Mouse (Mus musculus): Measurements from ENCODE around the gene Erbb4. TPM values are rescaled to one million over a fixed set of nuclear protein-coding genes. Genes with fewer than 3 reads are reported as not detected.

The Erbb4 gene
- polyA plus RNA-seq (2012; fragmentation: generic; extraction: Trizol), result not detected

DNA sequence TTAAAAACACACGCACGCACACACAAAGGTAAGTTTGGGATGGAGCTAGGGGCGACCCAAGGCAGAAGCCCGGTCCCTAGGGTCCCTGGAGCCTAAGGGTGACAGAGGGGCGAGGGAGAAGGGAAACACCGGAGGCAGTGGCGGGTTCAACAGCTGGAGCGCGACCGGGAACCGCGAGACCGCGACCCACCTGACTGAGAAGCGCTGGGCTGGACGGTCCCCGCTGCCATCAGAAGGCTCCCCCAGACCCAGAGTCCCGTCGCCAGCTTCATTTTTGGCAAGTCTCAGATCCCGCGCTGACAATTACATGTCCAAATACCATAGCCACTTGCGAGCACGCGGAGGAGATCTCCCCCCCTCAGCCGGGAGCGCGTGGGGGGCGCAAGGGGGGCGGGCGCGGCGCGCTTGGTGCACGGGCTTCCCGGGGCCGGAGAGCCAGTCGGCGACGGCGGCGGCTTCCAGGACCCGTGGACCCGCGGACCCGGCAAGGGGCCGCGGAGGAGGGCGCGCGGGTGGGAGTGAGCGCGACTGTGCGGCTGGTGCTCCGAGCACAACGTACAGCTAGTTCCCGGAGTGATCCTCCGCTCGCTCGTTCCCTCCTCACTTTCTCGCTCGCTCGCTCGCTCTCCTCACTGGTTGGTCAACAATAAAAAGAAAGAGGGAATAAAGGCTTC, at the start of gene Erbb4:
Gene Erbb4, minus strand, starts transcription at position 575 of the 674 bp plus-strand sequence.
- Histone ChIP-seq H3K79me2 (ENCODE audit: control insufficient read depth, insufficient read depth) (no peaks in the 10 kb centered on the region), H3ac (ENCODE audit: control insufficient read depth, insufficient read length) (no peak within 1 kb of the TSS), H3K27me3 (ENCODE audit: control insufficient read depth, insufficient read depth, insufficient read length) (peaks cover 33% of the 10 kb centered on the region), H3K4me2 (ENCODE audit: low read depth) (peak within 1 kb of the TSS; percentile 30), H3K36me3 (ENCODE audit: control insufficient read depth, insufficient read depth) (no peaks in the 10 kb centered on the region), H3K4me3 (no peak within 1 kb of the TSS)
- TF ChIP-seq POLR2A (IDR thresholded peaks at IDR 0.05; ENCODE audit: insufficient read length, low read depth) (no peak), E2F4 (IDR thresholded peaks at IDR 0.05; ENCODE audit: insufficient read depth) (no peak), USF1 (IDR thresholded peaks at IDR 0.05; ENCODE audit: low read depth) (no peak), TCF3 (IDR thresholded peaks at IDR 0.05; ENCODE audit: insufficient read length, low read depth) (no peak), MAX (IDR thresholded peaks at IDR 0.05; ENCODE audit: low read depth) (no peak), REST (IDR thresholded peaks at IDR 0.05; ENCODE audit: insufficient read depth, insufficient read length) (no peak), POLR2AphosphoS2 (IDR thresholded peaks at IDR 0.05; ENCODE audit: insufficient read length, low read depth) (no peak), MYOD1 (IDR thresholded peaks at IDR 0.05; ENCODE audit: control insufficient read depth in 1 of 3, insufficient read length in 2 of 3, low read depth in 2 of 3) (no peak), MYOG (IDR thresholded peaks at IDR 0.05; ENCODE audit: control insufficient read depth in 1 of 3, insufficient read depth in 1 of 3, insufficient read length in 2 of 3, low read depth in 2 of 3) (no peak), SRF (IDR thresholded peaks at IDR 0.05; ENCODE audit: control insufficient read depth, insufficient read length, low read depth) (no peak), CEBPB (IDR thresholded peaks at IDR 0.05; ENCODE audit: insufficient read depth, poor library complexity, severe bottlenecking) (no peak), TCF12 (IDR thresholded peaks at IDR 0.05; ENCODE audit: insufficient read depth, poor library complexity, severe bottlenecking) (no peak)

DNA sequence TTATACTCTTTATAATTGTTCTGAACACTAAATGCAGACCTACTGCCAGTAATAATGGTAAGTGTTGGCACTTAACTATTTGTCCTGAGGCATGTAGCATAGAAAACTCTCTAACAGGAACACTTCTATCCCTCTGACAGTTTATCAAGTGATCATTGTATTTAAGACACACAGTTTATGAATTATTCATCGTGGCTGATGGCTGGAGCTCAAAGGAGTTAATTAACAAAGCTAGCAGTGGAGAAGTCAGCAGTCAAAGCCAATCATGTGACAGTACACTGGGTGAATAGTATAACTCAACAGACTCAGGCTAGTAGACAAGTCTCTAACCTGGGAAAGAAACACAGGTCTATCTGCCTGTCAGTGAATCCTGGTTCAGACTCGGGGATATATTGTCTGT, 49.5 kb upstream of the Erbb4 start:
- Histone ChIP-seq H3K4me3 (no peak overlapping the region), H3ac (ENCODE audit: control insufficient read depth, insufficient read length) (no peak overlapping the region), H3K4me2 (ENCODE audit: low read depth) (no peak overlapping the region), H3K36me3 (ENCODE audit: control insufficient read depth, insufficient read depth) (no peaks in the 10 kb centered on the region), H3K27me3 (ENCODE audit: control insufficient read depth, insufficient read depth, insufficient read length) (no peaks in the 10 kb centered on the region), H3K79me2 (ENCODE audit: control insufficient read depth, insufficient read depth) (no peaks in the 10 kb centered on the region)
- TF ChIP-seq MYOG (IDR thresholded peaks at IDR 0.05; ENCODE audit: control insufficient read depth in 1 of 3, insufficient read depth in 1 of 3, insufficient read length in 2 of 3, low read depth in 2 of 3) (no peak), TCF3 (IDR thresholded peaks at IDR 0.05; ENCODE audit: insufficient read length, low read depth) (no peak), TCF12 (IDR thresholded peaks at IDR 0.05; ENCODE audit: insufficient read depth, poor library complexity, severe bottlenecking) (no peak), SRF (IDR thresholded peaks at IDR 0.05; ENCODE audit: control insufficient read depth, insufficient read length, low read depth) (no peak), USF1 (IDR thresholded peaks at IDR 0.05; ENCODE audit: low read depth) (no peak), MYOD1 (IDR thresholded peaks at IDR 0.05; ENCODE audit: control insufficient read depth in 1 of 3, insufficient read length in 2 of 3, low read depth in 2 of 3) (no peak), REST (IDR thresholded peaks at IDR 0.05; ENCODE audit: insufficient read depth, insufficient read length) (no peak), POLR2A (IDR thresholded peaks at IDR 0.05; ENCODE audit: insufficient read length, low read depth) (no peak), MAX (IDR thresholded peaks at IDR 0.05; ENCODE audit: low read depth) (no peak), CEBPB (IDR thresholded peaks at IDR 0.05; ENCODE audit: insufficient read depth, poor library complexity, severe bottlenecking) (no peak), POLR2AphosphoS2 (IDR thresholded peaks at IDR 0.05; ENCODE audit: insufficient read length, low read depth) (no peak), E2F4 (IDR thresholded peaks at IDR 0.05; ENCODE audit: insufficient read depth) (no peak)

DNA sequence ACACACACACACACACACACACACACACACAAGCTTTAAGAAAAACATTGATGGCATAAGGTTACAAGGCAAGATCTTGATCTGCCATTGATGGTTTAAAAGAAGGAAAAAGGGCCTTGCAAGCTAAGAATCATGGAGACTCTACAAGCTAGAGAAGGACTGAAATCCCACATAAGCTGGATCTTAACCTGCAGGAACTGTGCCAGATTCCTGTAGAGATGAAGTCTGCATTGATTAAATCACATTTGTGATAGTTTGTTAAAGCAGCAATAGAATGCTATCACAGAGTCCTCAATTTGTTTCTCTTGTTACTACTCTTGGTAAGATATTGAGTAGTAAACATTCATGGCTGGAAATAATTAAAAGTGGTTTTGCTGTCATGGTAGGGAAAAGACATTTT, 33.5 kb upstream of the Erbb4 start:
- Histone ChIP-seq H3K79me2 (ENCODE audit: control insufficient read depth, insufficient read depth) (no peaks in the 10 kb centered on the region), H3ac (ENCODE audit: control insufficient read depth, insufficient read length) (no peak overlapping the region), H3K36me3 (ENCODE audit: control insufficient read depth, insufficient read depth) (no peaks in the 10 kb centered on the region), H3K27me3 (ENCODE audit: control insufficient read depth, insufficient read depth, insufficient read length) (peaks cover 5% of the 10 kb centered on the region), H3K4me2 (ENCODE audit: low read depth) (no peak overlapping the region), H3K4me3 (no peak overlapping the region)
- TF ChIP-seq POLR2A (IDR thresholded peaks at IDR 0.05; ENCODE audit: insufficient read length, low read depth) (no peak), MYOD1 (IDR thresholded peaks at IDR 0.05; ENCODE audit: control insufficient read depth in 1 of 3, insufficient read length in 2 of 3, low read depth in 2 of 3) (no peak), CEBPB (IDR thresholded peaks at IDR 0.05; ENCODE audit: insufficient read depth, poor library complexity, severe bottlenecking) (no peak), SRF (IDR thresholded peaks at IDR 0.05; ENCODE audit: control insufficient read depth, insufficient read length, low read depth) (no peak), TCF3 (IDR thresholded peaks at IDR 0.05; ENCODE audit: insufficient read length, low read depth) (no peak), REST (IDR thresholded peaks at IDR 0.05; ENCODE audit: insufficient read depth, insufficient read length) (no peak), TCF12 (IDR thresholded peaks at IDR 0.05; ENCODE audit: insufficient read depth, poor library complexity, severe bottlenecking) (no peak), POLR2AphosphoS2 (IDR thresholded peaks at IDR 0.05; ENCODE audit: insufficient read length, low read depth) (no peak), E2F4 (IDR thresholded peaks at IDR 0.05; ENCODE audit: insufficient read depth) (no peak)

DNA sequence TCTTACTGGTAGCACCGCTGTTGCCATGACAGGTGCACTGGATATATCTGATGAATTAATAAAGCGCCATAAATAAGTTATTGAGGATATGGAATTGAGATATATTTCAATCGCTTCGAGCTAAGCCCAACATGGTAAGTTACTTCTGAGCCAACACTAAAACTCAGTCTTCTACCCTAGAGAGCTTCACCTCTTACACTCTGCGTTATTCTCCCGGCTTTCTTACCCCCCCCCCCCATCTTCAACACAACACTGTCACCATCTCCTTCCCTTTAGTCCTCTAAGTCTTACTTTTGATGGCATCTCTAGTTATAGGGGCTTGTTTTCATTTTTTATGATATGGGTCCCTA, 31.6 kb upstream of the Erbb4 start:
- TF ChIP-seq MAX (IDR thresholded peaks at IDR 0.05; ENCODE audit: low read depth), result no peak
- no peak for TF ChIP-seq TCF3 (IDR thresholded peaks at IDR 0.05; ENCODE audit: insufficient read length, low read depth)
- TF ChIP-seq REST (IDR thresholded peaks at IDR 0.05; ENCODE audit: insufficient read depth, insufficient read length), result no peak
- no peak for TF ChIP-seq SRF (IDR thresholded peaks at IDR 0.05; ENCODE audit: control insufficient read depth, insufficient read length, low read depth)
- TF ChIP-seq USF1 (IDR thresholded peaks at IDR 0.05; ENCODE audit: low read depth), result no peak
- no peak for TF ChIP-seq E2F4 (IDR thresholded peaks at IDR 0.05; ENCODE audit: insufficient read depth)
- TF ChIP-seq POLR2A (IDR thresholded peaks at IDR 0.05; ENCODE audit: insufficient read length, low read depth), result no peak
- no peak for TF ChIP-seq CEBPB (IDR thresholded peaks at IDR 0.05; ENCODE audit: insufficient read depth, poor library complexity, severe bottlenecking)
- TF ChIP-seq MYOD1 (IDR thresholded peaks at IDR 0.05; ENCODE audit: control insufficient read depth in 1 of 3, insufficient read length in 2 of 3, low read depth in 2 of 3), result no peak
- no peak for TF ChIP-seq POLR2AphosphoS2 (IDR thresholded peaks at IDR 0.05; ENCODE audit: insufficient read length, low read depth)
- no peak for TF ChIP-seq MYOG (IDR thresholded peaks at IDR 0.05; ENCODE audit: control insufficient read depth in 1 of 3, insufficient read depth in 1 of 3, insufficient read length in 2 of 3, low read depth in 2 of 3)
- TF ChIP-seq TCF12 (IDR thresholded peaks at IDR 0.05; ENCODE audit: insufficient read depth, poor library complexity, severe bottlenecking), result no peak
- Histone ChIP-seq H3ac (ENCODE audit: control insufficient read depth, insufficient read length) (no peak overlapping the region), H3K27me3 (ENCODE audit: control insufficient read depth, insufficient read depth, insufficient read length) (peaks cover 5% of the 10 kb centered on the region), H3K4me2 (ENCODE audit: low read depth) (no peak overlapping the region), H3K79me2 (ENCODE audit: control insufficient read depth, insufficient read depth) (no peaks in the 10 kb centered on the region), H3K4me3 (no peak overlapping the region), H3K36me3 (ENCODE audit: control insufficient read depth, insufficient read depth) (no peaks in the 10 kb centered on the region)
